Mouse (Mus musculus): ENCODE results near the gene Marco.

- TF ChIP-seq SIN3A (IDR thresholded peaks at IDR 0.05; ENCODE audit: low read length): no peak
- no peak for TF ChIP-seq CTCF (conservative IDR thresholded peaks at IDR 0.05 in 1 of 2, IDR thresholded peaks at IDR 0.05 in 1 of 2; ENCODE audit: low read depth in 2 of 2, low read length in 2 of 2)
These were observed 4.2 kb upstream of the Marco start for GRCm38 (mm10) chr1:120508976-120509375.
